Mouse (Mus musculus): ENCODE data around the gene Lpin2.

Lpin2 gene

GRCm38 (mm10) chr17:71169639-71170038, 12.7 kb upstream of the Lpin2 start:
- no peak for DNase-seq (ENCODE audit: extremely low spot score, low read depth, low spot score)

DNA sequence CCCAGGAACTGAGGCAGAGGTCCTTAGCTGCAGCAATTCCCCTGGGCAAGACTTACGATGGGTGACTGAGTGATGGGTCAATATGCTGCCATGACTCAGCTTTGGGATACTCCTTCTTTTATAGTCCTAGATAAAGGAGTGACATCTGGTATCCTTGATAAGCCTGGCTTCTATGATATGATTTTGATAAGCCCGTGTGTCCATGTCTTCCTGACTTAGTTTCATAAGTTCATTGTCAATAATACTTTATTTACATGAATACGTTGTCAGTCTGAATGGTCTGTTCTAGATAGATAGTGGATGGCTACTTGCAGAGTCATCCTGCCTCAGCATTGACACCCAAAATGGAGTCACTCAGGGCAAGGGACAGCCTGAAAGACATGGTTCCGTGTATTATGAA, 11.2 kb upstream of the Lpin2 start:
- no peak for DNase-seq (ENCODE audit: extremely low spot score, low read depth, low spot score)

DNA sequence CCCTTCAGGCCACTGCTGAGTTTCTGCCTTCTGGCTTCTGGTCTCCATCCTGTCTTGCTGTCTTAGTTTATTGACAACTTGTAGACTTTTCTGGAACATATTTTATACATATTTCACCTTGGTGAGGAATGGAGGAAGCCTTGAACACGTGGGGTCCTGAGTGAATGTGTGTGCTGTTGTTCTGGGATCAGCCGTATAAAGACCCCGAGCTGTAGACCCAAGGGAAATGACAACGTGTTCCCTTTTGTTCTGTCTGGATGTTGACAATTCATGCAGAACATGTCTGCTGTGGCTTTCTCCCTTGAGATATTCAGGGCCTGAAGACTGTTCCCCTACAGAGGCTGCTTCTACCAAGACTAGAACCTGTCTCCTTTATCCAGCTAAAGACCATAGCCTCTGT, 5.0 kb upstream of the Lpin2 start:
- DNase-seq (ENCODE audit: extremely low spot score, low read depth, low spot score): no peak

DNA sequence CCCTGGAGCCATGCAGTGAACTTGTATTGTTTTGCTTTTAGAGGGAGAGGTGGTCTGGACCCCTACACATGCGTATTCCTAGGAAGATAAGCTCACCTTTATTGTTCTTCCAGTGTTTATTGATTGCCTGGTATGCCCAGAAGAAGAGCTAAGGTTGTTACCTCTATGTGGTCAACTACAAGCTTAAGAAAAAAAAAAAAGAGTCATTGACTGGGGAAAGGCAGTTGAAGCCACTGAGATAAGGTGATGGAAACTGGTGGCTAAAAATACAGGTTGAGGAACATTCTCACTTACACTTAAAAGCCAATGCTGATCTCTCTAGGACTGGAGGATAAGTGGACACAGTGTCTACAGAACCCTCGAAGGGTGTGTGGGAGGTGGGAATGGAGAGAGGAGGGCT, 4.4 kb upstream of the Lpin2 start:
- no peak for DNase-seq (ENCODE audit: extremely low spot score, low read depth, low spot score)

DNA sequence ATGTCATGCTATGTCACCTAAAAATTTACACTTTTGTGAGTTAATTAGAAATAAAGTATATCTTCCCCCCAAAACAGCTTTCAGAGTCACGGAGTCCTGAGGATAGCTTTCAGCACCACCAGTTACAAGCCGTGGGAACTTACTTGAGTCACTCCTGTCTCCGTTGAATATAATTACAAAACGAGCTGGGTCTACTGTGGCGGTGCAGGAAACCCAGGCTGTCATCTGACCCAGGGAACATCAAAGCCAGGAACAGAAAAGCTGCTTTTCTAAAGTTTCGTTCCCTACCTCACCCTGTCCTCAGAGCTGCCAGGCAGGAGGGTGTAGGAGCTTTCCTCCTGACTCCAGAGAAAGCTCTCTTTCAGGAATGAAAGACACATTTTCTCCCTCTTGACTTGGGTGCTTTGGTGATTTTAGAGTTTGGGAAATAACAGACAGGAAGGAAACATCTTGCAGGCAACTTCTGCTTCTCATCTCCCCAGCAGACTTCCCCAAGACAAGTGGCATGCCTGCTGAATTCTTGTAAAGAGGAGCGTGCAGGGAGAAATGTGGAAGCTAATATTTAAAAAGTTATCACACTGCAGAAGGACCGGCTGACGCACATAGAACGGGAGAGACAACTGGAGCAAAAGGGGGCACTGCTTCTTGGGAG, 3.7 kb upstream of the Lpin2 start:
- DNase-seq (ENCODE audit: extremely low spot score, low read depth, low spot score): no peak

DNA sequence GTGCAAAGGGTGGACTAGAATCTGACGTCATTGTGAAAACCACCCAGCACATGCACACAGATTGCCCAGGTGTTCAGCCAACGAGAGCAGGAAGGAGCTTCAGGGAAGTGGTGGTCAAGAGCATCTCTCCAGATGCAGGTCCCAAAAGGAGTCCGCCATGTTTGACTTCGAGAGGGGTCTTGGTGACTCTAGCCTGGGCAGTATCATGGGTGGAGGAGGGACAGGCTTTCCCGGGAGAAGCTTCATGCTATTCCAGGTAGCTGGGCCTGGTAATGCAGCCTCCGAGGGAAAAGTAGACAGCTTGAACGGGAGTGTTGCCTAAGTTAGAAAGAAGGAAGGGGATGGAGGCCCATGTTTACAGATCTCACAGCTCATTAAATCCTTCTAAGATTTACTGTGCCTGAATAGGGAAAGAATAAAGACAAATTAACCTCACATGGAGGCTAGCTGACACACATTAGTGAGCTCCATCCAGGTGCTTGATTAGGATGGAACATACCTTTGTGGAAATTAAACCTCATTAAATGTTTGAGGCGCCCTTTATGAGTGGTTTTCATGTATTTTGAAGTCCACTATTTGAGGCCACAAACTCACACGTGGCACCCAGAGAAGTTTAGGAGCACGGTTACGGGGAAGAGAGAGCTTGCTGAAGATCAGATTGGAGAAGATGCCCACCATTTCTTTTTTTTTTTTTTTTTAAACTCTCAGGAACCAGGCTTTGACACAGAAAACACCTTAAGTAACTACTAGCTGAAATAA, 2.6 kb upstream of the Lpin2 start:
- no peak for DNase-seq (ENCODE audit: extremely low spot score, low read depth, low spot score)

DNA sequence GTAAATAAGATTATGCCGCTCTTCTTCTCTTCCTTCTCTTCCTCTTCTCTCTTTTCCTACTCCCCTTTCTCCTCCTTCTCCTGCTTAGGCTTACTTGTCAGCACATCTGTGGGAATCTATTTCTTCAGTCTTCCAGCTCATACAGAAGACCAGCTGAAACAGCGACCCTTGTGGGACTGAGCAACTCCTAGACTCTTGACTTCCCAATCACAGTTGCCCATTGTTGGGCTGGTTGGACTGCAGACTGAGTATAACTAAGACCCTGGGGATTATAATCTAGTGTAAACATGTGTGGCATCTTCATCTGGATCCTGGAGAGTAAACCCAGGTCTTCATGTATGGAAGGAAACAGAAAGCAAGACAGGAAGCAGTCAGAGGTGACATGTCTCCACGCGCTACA, 1.8 kb upstream of the Lpin2 start:
- DNase-seq (ENCODE audit: extremely low spot score, low read depth, low spot score): no peak

- peak; percentile 77 for DNase-seq (ENCODE audit: extremely low spot score, low read depth, low spot score)
Observed at GRCm38 (mm10) chr17:71182871-71183656, 704 bp downstream of the Lpin2 start.

- no peak for DNase-seq (ENCODE audit: extremely low spot score, low read depth, low spot score)
Observed at GRCm38 (mm10) chr17:71183657-71184261, 1.4 kb downstream of the Lpin2 start.

DNA sequence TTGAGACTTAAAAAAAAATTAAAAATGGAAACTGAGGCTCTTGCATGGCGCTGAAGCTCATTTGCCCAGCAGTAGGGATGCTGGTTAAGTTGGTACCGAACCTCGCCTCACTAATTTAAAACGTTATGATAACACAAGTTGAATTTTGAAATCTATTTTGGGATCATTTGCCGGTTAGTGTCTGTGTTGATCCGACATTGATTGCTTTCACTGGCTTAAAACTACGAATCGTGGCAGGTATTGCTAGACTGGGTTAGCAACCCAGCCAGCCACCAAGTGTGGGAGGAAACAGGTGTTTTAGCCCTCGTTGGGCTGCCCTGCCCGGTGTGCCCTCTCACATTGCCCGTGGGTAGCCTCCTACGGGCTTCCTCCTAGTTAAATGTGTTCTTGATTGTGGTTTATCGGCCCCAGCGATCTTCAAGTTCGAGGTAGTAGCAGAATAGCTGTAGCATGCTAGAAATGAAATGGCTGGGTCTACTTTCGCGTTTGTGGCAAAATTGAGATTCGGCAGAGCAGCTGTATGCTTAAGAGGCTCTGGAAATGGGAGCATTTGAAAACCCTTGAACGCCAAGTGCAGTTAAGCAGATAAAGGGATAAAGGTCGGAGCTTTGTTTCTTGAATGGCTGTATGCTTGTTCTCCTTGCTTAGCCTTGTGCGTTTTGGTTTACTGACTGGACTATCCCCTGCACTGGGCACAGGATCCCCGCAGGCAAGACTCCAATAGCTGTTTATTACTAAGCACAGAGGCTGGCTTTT, 2.2 kb downstream of the Lpin2 start:
- DNase-seq (ENCODE audit: extremely low spot score, low read depth, low spot score): no peak

GRCm38 (mm10) chr17:71185368-71185767, 3.0 kb downstream of the Lpin2 start:
- DNase-seq (ENCODE audit: extremely low spot score, low read depth, low spot score): no peak

- DNase-seq (ENCODE audit: extremely low spot score, low read depth, low spot score): no peak
Observed at GRCm38 (mm10) chr17:71190589-71190988, 8.2 kb downstream of the Lpin2 start.

- no peak for DNase-seq (ENCODE audit: extremely low spot score, low read depth, low spot score)
Observed at GRCm38 (mm10) chr17:71191063-71191462, 8.7 kb downstream of the Lpin2 start.

- no peak for DNase-seq (ENCODE audit: extremely low spot score, low read depth, low spot score)
Observed at GRCm38 (mm10) chr17:71191651-71192419, 9.5 kb downstream of the Lpin2 start.

- DNase-seq (ENCODE audit: extremely low spot score, low read depth, low spot score): no peak
Observed at GRCm38 (mm10) chr17:71193019-71193418, 10.7 kb downstream of the Lpin2 start.

DNA sequence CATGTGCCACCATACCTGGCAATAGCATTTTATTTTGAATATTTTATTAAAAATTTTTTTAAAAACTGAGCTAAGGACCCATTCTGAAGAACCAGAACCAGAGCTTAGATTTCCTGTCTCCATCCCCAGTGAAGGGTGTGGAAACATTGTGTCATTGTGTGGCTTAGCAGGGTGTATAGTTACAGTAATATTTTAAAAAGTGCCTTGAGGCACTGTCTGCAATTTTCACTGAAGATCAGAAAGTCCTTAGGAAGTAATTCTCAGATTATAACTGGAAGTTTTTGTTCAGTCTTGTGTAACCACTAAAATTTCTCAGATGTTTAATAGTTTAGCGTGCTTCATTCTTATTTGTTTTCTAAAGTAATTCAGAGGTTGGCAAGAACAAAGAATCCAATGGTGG, 11.1 kb downstream of the Lpin2 start:
- no peak for DNase-seq (ENCODE audit: extremely low spot score, low read depth, low spot score)

DNA sequence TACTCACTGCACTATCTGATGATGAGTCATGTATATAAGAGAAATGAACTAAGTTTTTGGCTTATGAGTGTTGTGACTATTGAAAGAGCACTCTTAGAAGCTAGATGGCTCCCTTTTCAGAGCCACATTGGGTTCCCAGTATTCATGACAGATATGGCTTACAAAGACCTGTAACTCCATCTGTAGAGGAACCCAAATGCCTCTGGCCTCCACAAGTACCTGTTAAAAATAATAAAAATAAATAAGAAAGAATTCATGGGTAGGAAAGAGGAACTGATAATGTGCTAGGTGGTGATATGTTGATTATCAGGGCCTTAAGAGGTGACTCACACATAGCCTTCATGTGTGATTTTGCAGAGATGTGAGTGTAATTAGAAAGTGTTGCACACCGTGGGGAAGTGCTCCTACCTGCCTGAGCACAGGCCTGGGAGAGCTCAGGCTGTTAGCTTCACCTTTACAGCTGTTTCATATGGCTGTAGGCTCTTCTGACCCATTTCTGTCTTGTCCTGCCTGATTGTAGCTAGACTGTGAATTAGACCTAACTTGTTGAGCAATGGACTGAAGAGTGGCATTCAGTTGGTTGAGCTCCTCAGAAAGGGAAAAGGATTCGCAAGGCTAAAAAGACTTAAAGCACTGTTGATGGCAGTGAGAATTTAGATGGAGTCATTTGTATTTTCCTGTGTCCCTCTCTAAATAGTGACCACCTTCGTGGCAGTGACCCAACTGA, 12.7 kb downstream of the Lpin2 start:
- no peak for DNase-seq (ENCODE audit: extremely low spot score, low read depth, low spot score)

DNA sequence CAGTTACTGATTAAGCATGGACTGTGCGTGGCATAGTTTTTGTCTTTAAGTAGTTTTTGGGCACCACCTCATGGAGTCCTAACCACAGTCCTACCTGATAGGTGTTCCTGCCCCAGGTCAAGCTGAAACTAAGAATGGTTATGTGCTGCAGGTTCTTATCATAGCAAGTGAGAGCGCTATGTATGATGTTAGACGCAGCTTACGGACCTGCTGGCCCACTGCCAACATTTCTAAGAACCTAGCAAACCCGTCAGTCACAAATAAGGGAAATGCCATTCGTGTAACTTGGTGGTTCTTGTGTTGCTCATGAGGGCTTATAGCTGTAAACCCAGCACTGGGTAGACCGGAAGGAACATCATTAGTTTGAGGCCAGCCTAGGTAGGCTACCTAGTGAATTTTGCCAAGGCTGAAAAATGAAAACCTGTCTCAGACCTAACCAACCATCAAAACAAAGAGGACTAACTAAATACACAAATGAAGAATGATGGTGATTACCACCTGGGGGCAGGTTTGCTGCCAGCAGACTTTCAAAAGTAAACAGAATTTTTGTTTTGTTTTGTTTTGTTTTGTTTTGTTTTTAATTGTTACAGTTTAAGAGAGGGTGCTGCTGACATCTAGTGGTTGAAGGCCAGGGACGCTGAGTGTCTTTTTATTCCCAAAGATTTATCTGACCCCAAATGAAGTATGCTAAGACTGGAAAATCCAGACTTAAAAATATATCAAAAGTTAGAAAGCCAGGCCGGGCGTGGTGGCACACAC, 13.5 kb downstream of the Lpin2 start:
- DNase-seq (ENCODE audit: extremely low spot score, low read depth, low spot score): no peak

- DNase-seq (ENCODE audit: extremely low spot score, low read depth, low spot score): no peak
Observed at GRCm38 (mm10) chr17:71196415-71196814, 14.1 kb downstream of the Lpin2 start.

Data from hindlimb bud, embryonic 11.5 days (tissue).